Mouse (Mus musculus) cortical plate, adult 2 months (tissue): ENCODE data around the gene Ubc.

ENCODE experiments used
- CTCF ChIP-seq: fragments of 200-500 bp; IDR thresholded peaks from 2 replicates; pipeline ENCODE4 v1.5.1; 2011; ENCODE audit warnings: mild to moderate bottlenecking, control low read depth, low read length; ENCODE audit not compliant: insufficient read depth; ENCODE audit errors: extremely low read depth
- POLR2A ChIP-seq: fragments of 200-500 bp; IDR thresholded peaks from 2 replicates; pipeline ENCODE4 v1.6.1; 2011; ENCODE audit warnings: mild to moderate bottlenecking, low read length, control low read depth; ENCODE audit not compliant: insufficient read depth; ENCODE audit errors: extremely low read depth

- TF ChIP-seq CTCF (no peak), POLR2A (no peak; the same call in 1 of the 2 replicates)
Observed at GRCm38 (mm10) chr5:125393622-125394603, 3.9 kb upstream of the Ubc start.
